ENCODE assay signal across 8 mouse cellular contexts in genomic region chr4:132958741-132959678, GRCm38 (mm10). TPM values are rescaled to one million over a fixed set of nuclear protein-coding genes. Genes with fewer than 3 reads are reported as not detected.
DNase-seq lines count a peak whose midpoint lies in the region; ATAC-seq lines count a peak whose summit lies in the region.

No protein-coding gene starts in this region.

- H3K4me1 ChIP-seq in embryonic facial prominence, embryonic 13.5 days = peaks cover 28% of the 10 kb centered on the region
- H3K4me1 ChIP-seq in liver, embryonic 11.5 days (replicated peaks; ENCODE audit: control insufficient read depth, insufficient read depth, low read length) = peaks cover 31% of the 10 kb centered on the region
- peaks cover 27% of the 10 kb centered on the region for H3K4me1 ChIP-seq in neural tube, embryonic 12.5 days

- WGBS in embryonic facial prominence, embryonic 13.5 days = 8% methylated on average over 10 of the region's 10 CpGs
- 29% methylated on average over 10 of the region's 10 CpGs for WGBS in liver, embryonic 11.5 days
- WGBS in neural tube, embryonic 12.5 days = 3% methylated on average over 10 of the region's 10 CpGs

- intact Hi-C loops in heart, postnatal 25 days (cut with DNase I) = loop anchor here (1.0 kb wide), 1 partner anchor 13 kb away; no protein-coding TSS in a partner anchor
- intact Hi-C loops in left cerebral cortex, postnatal 25 days (cut with DNase I) = no loop called here

- peak overlapping the region; percentile 80 for H3K27ac ChIP-seq in embryonic facial prominence, embryonic 13.5 days
- H3K27ac ChIP-seq in liver, embryonic 11.5 days (ENCODE audit: low read depth, low read length) = peak overlapping the region; percentile 62
- H3K27ac ChIP-seq in neural tube, embryonic 12.5 days = peak overlapping the region; percentile 64

- no peaks in the 10 kb centered on the region for H3K27me3 ChIP-seq in embryonic facial prominence, embryonic 13.5 days
- no peaks in the 10 kb centered on the region for H3K27me3 ChIP-seq in liver, embryonic 11.5 days (replicated peaks; ENCODE audit: control insufficient read depth, insufficient read depth, low read length)
- no peaks in the 10 kb centered on the region for H3K27me3 ChIP-seq in neural tube, embryonic 12.5 days (replicated peaks)

- no peak for ATAC-seq in embryonic facial prominence, embryonic 13.5 days (ENCODE audit: insufficient number of reproducible peaks, insufficient read depth, low FRiP score, low TSS enrichment, low read depth)
- no peak for ATAC-seq in liver, embryonic 11.5 days (replicated peaks; ENCODE audit: low FRiP score)
- ATAC-seq in neural tube, embryonic 12.5 days (ENCODE audit: low FRiP score, low read depth) = peak; percentile 75; the same call in 1 of the 2 replicates

- peak; percentile 66 for DNase-seq in cerebellum, postnatal 10 days
- no peak for DNase-seq in cerebellum, postnatal 25 days
- DNase-seq in heart, postnatal 25 days (ENCODE audit: low spot score) = peak; percentile 57
- DNase-seq in liver, embryonic 11.5 days (ENCODE audit: low spot score) = no peak
- no peak for DNase-seq in layer of hippocampus, postnatal 25 days (ENCODE audit: extremely low spot score in 1 of 2, low spot score in 1 of 2)
- no peak for DNase-seq in left cerebral cortex, postnatal 25 days (ENCODE audit: low spot score in 2 of 2)

- H3K36me3 ChIP-seq in embryonic facial prominence, embryonic 13.5 days = no peaks in the 10 kb centered on the region
- no peaks in the 10 kb centered on the region for H3K36me3 ChIP-seq in liver, embryonic 11.5 days (ENCODE audit: control insufficient read depth, insufficient read depth, low read length)
- no peaks in the 10 kb centered on the region for H3K36me3 ChIP-seq in neural tube, embryonic 12.5 days

- H3K4me3 ChIP-seq in embryonic facial prominence, embryonic 13.5 days = no peak overlapping the region
- H3K4me3 ChIP-seq in liver, embryonic 11.5 days (ENCODE audit: low read depth, low read length) = no peak overlapping the region
- no peak overlapping the region for H3K4me3 ChIP-seq in neural tube, embryonic 12.5 days

- H3K9me3 ChIP-seq in embryonic facial prominence, embryonic 13.5 days = no peaks in the 10 kb centered on the region
- no peaks in the 10 kb centered on the region for H3K9me3 ChIP-seq in liver, embryonic 11.5 days (ENCODE audit: control insufficient read depth, low read length)
- no peaks in the 10 kb centered on the region for H3K9me3 ChIP-seq in neural tube, embryonic 12.5 days

- peak overlapping the region; percentile 14; the same call in 1 of the 2 replicates for H3K4me2 ChIP-seq in embryonic facial prominence, embryonic 13.5 days
- no peak overlapping the region; the same call in 1 of the 2 replicates for H3K4me2 ChIP-seq in liver, embryonic 11.5 days
- peak overlapping the region; percentile 34 for H3K4me2 ChIP-seq in neural tube, embryonic 12.5 days (replicated peaks)

- no peak overlapping the region for H3K9ac ChIP-seq in embryonic facial prominence, embryonic 13.5 days
- no peak overlapping the region for H3K9ac ChIP-seq in liver, embryonic 11.5 days (ENCODE audit: low read depth, low read length)
- no peak overlapping the region for H3K9ac ChIP-seq in neural tube, embryonic 12.5 days

RNA-seq across cellular contexts. Expression of gene Fgr, which starts 14.9 kb away (rescaled TPM):
- 0.10 and 0.28 TPM in 2 replicates for polyA plus RNA-seq in embryonic facial prominence, embryonic 13.5 days (2015; fragmentation: Nextera tagmentation; extraction: Ambion mirVana)
- under 1 TPM; 0.26 to 0.39 TPM for total RNA-seq in heart, postnatal 25 days (2021)
- polyA plus RNA-seq in liver, embryonic 11.5 days (2014; fragmentation: Nextera tagmentation; extraction: Ambion mirVana) = 0.23 and 0.73 TPM in 2 replicates
- 0.22 and 0.28 TPM in 2 replicates for polyA plus RNA-seq in neural tube, embryonic 12.5 days (2016; fragmentation: Nextera tagmentation; extraction: Ambion mirVana)
- total RNA-seq in layer of hippocampus, postnatal 25 days (2021) = under 1 TPM; 0.07 to 0.14 TPM
- under 1 TPM; 0.18 to 0.25 TPM for total RNA-seq in left cerebral cortex, postnatal 25 days (2021)

RNA-seq across cellular contexts. Expression of gene Fam76a, which starts 36.7 kb away (rescaled TPM):
- polyA plus RNA-seq in embryonic facial prominence, embryonic 13.5 days (2015; fragmentation: Nextera tagmentation; extraction: Ambion mirVana) = 44.7 and 47.7 TPM in 2 replicates
- total RNA-seq in heart, postnatal 25 days (2021) = 10 to 100 TPM; 32.0 to 42.2 TPM
- 27.8 and 32.2 TPM in 2 replicates for polyA plus RNA-seq in liver, embryonic 11.5 days (2014; fragmentation: Nextera tagmentation; extraction: Ambion mirVana)
- 27.3 and 29.6 TPM in 2 replicates for polyA plus RNA-seq in neural tube, embryonic 12.5 days (2016; fragmentation: Nextera tagmentation; extraction: Ambion mirVana)
- 10 to 100 TPM; 40.1 to 50.5 TPM for total RNA-seq in layer of hippocampus, postnatal 25 days (2021)
- total RNA-seq in left cerebral cortex, postnatal 25 days (2021) = 10 to 100 TPM; 45.8 to 55.0 TPM

RNA-seq across cellular contexts. Expression of gene Ahdc1, which starts 52.0 kb away (rescaled TPM):
- polyA plus RNA-seq in embryonic facial prominence, embryonic 13.5 days (2015; fragmentation: Nextera tagmentation; extraction: Ambion mirVana) = 12.8 and 14.3 TPM in 2 replicates
- 10 to 100 TPM; 43.2 to 50.4 TPM for total RNA-seq in heart, postnatal 25 days (2021)
- 5.1 and 6.1 TPM in 2 replicates for polyA plus RNA-seq in liver, embryonic 11.5 days (2014; fragmentation: Nextera tagmentation; extraction: Ambion mirVana)
- 10.5 TPM in 2 replicates for polyA plus RNA-seq in neural tube, embryonic 12.5 days (2016; fragmentation: Nextera tagmentation; extraction: Ambion mirVana)
- 100 to 1,000 TPM in 1 of 2 experiments, 10 to 100 TPM in 1; 96.9 to 109 TPM for total RNA-seq in layer of hippocampus, postnatal 25 days (2021)
- total RNA-seq in left cerebral cortex, postnatal 25 days (2021) = 10 to 100 TPM; 88.2 to 97.6 TPM

Comparison
In these comparisons a context has a peak if more than half of its experiments do, and no peak if none do; other contexts are left out.
1. DNase-seq: peak in cerebellum, postnatal 10 days (2 of 2) and heart, postnatal 25 days (single experiment); none in cerebellum, postnatal 25 days (0 of 2), liver, embryonic 11.5 days (single experiment), layer of hippocampus, postnatal 25 days (0 of 2) and left cerebral cortex, postnatal 25 days (0 of 2).
2. Peak in every context shown above with its lines, with median percentiles within 50 percentile points of each other: H3K27ac ChIP-seq.